Mouse (Mus musculus) kidney, adult 11 months (tissue): ENCODE measurements around the gene Sord.
"Not testable (repeated sequence)": the region's sequence is repeated elsewhere in the genome, so short reads cannot be mapped to it uniquely, and the experiment has no call there.

Experiments used
- DNase-seq: peaks from one replicate; pipeline ENCODE4 v3.0.0; 2022

Gene Sord

GRCm38 (mm10) chr2:122234611-122235288 is at the start of gene Sord:
Gene Sord, plus strand, starts transcription at chr2:122234749.
- peak; percentile 83 for DNase-seq

GRCm38 (mm10) chr2:122185086-122185485 is 49.5 kb upstream of the Sord start:
- no peak for DNase-seq

- DNase-seq: no peak
These were observed 48.4 kb upstream of the Sord start, which contains the start of the genes Patl2 and Terb2 for GRCm38 (mm10) chr2:122186106-122186505. Gene Patl2, minus strand, starts transcription at chr2:122186189. Gene Terb2, plus strand, starts transcription at chr2:122186272.

- DNase-seq: no peak
These were observed 47.8 kb upstream of the Sord start for GRCm38 (mm10) chr2:122186751-122187150.

- DNase-seq: no peak
These were observed 42.7 kb upstream of the Sord start for GRCm38 (mm10) chr2:122191849-122192248.

GRCm38 (mm10) chr2:122194509-122194929 is 40.0 kb upstream of the Sord start:
- DNase-seq: no peak

GRCm38 (mm10) chr2:122201501-122201900 is 33.0 kb upstream of the Sord start:
- no peak for DNase-seq

- DNase-seq: no peak
These were observed 28.0 kb upstream of the Sord start for GRCm38 (mm10) chr2:122206440-122207107.

GRCm38 (mm10) chr2:122210534-122211228 is 23.9 kb upstream of the Sord start:
- no peak for DNase-seq

GRCm38 (mm10) chr2:122217075-122217474 is 17.5 kb upstream of the Sord start:
- not testable (repeated sequence) for DNase-seq

GRCm38 (mm10) chr2:122218234-122218633 is 16.3 kb upstream of the Sord start:
- DNase-seq: no peak

GRCm38 (mm10) chr2:122221378-122221777 is 13.2 kb upstream of the Sord start:
- DNase-seq: no peak

- DNase-seq: no peak
These were observed 12.8 kb upstream of the Sord start for GRCm38 (mm10) chr2:122221798-122222197.

GRCm38 (mm10) chr2:122222272-122222671 is 12.3 kb upstream of the Sord start:
- DNase-seq: no peak

GRCm38 (mm10) chr2:122223654-122224053 is 10.9 kb upstream of the Sord start:
- no peak for DNase-seq

- DNase-seq: no peak
These were observed 4.2 kb upstream of the Sord start for GRCm38 (mm10) chr2:122230395-122230794.

- DNase-seq: no peak
These were observed 2.9 kb upstream of the Sord start for GRCm38 (mm10) chr2:122231616-122232015.

GRCm38 (mm10) chr2:122233341-122233740 is 1.2 kb upstream of the Sord start:
- no peak for DNase-seq

GRCm38 (mm10) chr2:122233759-122234557 is 591 bp upstream of the Sord start:
- DNase-seq: peak; percentile 61

- peak; percentile 82 for DNase-seq
These were observed 876 bp downstream of the Sord start for GRCm38 (mm10) chr2:122235425-122235824.

- DNase-seq: peak; percentile 58
These were observed 1.8 kb downstream of the Sord start for GRCm38 (mm10) chr2:122236321-122236720.

GRCm38 (mm10) chr2:122237891-122238470 is 3.4 kb downstream of the Sord start:
- peak; percentile 49 for DNase-seq
